Mouse (Mus musculus) right cerebral cortex, postnatal 14 days (tissue): ENCODE results near the gene Ocln.

Experiments used
- DNase-seq: peaks from one replicate; pipeline ENCODE4 v3.0.0; 2022

Gene Ocln

DNA sequence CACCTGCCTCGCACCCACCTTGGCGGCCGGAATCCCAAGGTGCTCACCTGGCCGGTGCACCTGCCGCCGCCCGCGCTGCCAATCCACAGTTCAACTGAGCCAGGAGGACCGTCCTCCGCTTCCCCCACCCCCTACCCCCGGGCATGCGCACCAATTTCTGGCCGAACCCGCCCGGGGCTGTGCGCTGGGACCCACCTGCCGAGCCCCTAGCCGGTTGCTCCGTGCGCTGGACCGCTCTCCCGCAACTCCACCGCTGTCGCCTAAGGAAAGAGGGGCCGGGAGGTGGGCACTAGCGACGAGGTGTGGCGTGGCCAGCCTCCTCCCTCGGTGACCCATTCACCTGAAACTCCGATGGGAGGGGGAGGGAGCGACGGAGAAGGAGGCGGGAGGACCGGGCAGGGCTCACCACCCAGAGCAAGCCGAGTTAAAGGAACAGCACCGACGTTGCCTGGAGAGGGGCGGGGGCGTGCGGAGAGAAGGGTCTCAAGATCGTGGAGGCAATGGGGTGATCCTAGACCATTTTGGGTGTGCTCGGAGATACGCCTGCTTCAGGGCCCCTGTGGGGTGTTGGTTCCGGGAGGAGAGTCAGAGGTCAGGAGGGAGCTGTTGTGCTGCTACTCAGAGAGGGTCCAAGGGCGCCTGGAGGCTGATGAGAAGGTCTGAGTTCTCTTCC is at the start of gene Ocln:
Gene Ocln, minus strand, starts transcription at position 350 of the 673 bp plus-strand sequence.
- peak; percentile 17 for DNase-seq

DNA sequence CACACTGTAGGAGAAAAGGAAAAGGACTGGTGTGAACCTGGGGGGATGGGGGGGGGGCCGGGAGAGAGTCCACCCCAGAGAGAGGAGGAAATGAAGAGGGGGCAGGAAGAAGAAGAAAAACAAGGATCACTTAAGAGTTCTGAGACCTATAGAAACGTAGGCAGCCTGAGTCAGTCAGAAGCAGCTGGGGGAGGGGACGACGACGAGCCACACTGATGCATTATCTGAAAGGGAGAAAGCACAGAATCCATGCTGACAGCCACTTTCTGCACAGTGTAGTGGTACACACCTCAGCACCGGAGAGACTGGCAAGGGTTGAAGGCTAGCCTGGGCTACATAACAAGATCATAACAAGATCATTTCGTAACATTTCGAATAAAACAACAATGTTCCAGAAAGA is 48.5 kb upstream of the Ocln start:
- DNase-seq, result no peak

DNA sequence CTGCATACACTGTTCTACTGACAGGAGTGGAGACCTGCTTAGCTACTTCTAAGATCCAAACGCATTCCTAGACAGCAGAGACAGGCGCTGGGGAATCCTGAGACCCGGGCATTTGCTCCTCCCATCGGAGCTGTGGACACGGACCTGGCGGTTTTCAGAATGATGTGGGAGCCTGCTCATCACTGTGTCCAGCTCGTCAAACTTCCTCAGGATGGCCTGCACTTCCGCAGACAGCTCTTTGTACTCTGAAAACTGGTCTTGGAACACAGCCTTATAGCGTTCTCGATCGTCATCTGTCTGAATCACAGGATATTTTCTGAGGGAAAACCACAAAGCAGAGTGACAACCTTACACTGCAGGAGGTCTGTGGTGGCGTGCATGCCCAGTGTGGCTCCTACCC is 47.8 kb upstream of the Ocln start:
- no peak for DNase-seq

DNA sequence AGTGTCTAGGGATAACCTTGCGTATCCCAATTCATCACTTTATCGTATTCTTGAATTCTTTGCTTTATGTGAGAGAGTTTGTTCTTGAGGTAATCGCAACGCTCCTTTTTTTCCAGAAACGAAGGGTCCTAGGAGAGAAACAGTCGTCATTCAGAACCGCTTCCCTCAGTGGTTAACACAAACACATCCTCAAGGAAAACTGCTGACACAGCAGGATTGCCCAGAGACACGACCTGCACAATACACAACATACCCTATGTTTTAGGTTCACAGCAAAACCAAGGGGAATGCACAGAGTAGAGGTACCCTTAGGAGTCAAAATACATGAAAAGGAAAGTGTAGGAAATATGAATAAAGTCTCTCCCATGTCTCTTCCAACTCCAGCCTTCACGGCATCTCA is 44.8 kb upstream of the Ocln start:
- DNase-seq, result no peak

DNA sequence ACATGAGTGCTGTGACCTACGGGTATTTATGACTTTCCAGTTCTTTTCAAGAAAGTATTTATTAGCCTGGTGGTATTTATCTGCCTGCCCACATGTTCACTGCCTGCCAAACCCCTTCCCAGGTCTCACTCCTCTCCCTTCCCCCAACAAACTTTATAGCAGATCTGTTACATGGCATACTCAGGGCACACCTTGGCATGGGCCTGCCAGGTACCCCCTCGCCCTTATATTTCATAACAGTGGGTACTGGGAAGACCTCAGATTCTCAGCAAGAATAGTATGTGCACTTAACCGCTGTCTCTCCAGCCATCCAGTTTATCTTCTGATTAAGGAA is 43.0 kb upstream of the Ocln start:
- DNase-seq, result no peak

DNA sequence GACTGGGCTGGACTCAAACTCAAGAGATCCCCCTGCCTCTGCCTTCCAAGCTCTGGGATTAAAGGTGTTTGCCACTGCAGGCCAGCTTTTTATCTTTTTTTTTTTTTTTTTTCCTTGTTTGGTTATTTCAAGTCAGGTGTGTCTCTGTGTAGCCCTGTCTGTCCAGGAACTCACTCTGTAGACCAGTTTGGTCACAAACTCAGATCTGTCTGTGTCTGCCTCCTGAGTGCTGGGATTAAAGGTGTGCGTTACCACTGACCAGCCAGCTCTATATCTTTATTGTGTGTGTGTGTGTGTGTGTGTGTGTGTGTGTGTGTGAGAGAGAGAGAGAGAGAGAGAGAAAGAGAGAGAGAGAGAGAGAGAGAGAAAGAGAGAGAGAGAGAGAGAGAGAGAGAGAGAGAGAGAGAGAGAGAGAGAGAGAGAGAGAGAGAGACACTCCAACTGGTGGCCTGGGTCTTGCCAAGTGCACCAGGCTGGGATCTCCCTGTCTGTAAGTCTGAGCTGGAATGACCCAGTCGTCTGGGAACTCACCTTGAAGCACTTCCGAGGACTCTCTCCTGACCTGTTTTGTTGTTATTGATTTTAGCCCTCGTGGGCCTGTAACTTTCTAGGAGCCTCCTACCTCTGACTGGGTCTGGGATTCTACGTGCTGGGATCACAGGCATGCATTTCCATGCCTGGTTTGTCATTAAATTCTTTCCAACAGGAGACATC is 42.5 kb upstream of the Ocln start:
- DNase-seq, result no peak

DNA sequence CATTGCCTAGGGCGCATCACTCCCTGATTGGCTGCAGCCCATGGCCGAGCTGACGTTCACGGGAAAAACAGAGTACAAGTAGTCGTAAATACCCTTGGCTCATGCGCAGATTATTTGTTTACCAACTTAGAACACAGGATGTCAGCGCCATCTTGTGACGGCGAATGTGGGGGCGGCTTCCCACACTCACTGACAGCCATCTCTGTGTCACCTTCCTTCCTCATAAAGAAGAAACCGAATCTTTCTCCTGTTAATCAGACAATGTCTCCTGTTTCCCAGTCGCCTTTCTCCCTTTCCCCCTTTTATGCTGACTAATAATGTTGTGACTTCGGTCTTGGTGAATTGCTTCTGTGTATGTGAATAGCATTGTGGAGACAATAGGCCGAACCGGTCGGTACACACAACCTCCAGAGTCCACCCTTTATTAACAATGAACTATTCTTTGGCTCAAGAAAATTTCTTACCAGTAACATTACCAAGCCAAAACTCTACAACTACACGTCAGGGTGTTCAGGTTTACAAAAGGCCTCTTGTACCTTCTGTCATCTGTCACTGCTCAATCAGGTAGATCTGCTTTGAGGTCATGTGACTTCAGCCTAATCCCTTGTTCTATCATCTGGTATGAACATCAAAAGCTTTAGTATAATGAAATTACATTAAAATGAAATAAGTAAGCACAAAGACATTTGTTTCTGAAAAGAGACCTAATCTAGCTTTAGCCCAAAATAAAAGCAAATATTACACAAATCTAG is 41.7 kb upstream of the Ocln start:
- DNase-seq, result no peak

DNA sequence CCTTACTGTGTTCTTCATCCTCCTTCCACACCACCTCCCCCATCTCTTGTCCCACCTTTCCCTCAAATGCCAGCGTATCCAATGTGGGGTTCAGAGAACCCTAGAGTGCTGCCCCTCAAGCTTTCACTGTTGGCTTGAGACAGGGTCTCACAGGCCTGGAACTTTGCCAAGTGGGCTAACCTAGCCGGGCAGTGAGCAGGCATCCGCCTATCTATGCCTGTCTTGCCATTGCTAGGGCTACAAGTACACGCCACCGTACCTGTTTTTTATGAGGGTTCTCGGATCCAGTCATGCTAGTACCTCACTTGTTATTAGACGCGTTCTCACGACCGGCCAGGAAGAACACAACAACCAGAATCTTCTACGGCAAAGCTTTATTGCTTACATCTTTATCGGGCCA is 36.1 kb upstream of the Ocln start:
- DNase-seq, result no peak

DNA sequence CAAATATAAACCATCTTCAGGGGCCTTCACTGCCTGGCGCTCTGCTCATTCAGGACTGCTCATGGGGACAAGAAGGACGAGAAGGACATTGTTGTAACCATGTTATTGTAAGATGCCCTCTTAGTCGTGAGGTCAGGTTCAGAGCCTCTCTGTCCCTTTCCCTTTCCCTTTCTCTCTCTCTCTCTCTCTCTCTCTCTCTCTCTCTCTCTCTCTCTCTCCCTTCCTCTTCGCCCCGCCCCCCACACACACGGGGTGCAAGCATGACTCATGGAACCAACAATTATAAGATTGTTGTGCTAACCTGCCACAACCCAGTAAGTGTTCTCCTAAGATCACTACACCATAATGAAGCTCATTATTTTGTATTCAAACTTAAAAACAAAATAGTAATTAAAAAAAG is 29.6 kb upstream of the Ocln start:
- no peak for DNase-seq

DNA sequence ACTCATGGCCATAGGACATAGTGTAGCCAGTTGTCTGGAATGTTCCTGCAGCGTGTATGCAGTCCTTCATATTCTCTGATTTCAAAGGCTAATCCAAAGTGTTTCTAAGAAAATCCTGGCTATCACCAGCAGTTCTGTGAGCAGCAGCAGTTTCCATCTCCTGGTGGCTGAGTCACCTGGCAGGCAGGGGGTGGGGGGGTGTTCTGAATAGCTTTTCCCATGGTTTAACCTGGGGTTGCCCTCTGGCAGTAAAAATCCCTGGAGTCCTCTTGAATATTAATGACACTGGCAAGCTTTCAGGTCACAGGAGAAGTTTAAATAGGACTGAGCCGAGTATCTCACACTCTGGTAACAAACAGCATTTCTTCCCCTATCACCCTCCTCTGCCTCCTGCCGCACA is 29.2 kb upstream of the Ocln start:
- DNase-seq, result no peak

DNA sequence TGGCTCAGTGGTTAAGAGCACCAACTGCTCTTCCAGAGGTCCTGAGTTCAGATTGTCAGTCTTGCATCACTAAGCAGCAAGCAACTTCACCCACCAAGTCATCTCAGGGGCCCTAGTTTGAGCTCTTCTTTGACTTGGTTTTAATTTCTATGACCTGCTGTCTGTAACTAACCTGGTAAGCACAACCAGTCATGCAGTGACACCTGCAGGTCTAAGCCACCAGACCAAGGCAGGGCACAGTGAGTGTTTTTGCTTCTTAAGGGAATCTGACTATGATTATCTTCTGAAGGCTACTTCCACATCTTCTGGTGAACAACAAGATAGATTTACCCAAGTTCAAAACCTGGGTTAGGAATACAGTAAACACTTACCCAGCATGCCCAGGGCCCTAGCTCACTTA is 27.4 kb upstream of the Ocln start:
- DNase-seq, result no peak

DNA sequence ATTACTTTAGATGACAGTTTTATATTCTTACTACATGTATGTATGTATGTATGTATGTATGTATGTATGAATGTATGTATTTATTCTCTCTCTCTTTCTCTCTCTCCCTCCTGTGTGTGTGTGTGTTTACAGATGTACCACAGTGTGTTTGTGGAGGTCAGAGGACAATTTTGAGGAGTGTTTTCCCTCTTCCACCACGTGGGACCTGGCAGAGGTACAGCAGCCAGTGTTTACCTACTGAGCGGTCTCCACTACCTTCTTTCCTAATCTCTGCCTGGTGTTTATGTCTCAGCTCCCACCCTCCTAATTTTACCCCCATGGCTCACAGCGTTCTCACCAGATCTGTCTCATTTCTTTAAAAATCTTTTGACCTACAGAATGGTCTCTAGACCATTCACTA is 26.7 kb upstream of the Ocln start:
- no peak for DNase-seq

DNA sequence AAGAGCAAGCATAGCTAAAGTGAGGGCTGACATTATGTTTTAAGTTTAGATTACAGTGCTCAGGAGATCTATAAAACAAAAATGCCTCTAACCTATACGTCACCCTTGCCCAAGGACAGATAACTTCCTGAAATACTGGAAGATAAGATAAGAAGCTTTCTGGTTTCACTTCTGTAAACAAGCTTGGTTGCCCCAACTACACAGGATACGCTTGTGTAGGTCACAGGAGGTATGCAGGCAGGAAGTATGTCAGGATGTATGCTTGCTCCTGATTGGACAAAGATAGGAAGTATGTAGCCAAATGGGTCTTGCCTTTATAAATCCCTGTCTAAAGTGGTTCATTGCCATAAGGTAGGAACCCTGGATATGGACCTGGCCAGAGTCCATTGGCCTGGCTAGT is 23.4 kb upstream of the Ocln start:
- no peak for DNase-seq

DNA sequence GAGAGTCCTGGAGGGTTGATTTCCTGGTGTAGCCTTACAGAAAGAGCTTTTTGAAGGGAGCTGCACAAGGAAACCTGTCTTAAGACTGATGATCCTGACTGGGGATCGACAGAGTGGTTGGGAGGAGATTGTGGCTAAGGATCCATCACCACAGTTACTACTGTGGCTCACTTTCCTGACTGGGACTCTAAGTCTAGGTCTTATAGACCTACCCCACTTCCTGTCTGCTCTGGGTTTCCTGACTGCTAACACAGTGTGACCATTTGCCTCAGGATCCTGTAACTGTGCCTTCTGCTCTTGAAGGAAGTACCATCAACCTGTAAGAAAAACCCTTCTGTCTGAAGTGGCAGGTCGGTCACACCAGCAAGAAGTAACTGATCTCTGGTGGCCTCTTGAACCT is 18.2 kb upstream of the Ocln start:
- no peak for DNase-seq

DNA sequence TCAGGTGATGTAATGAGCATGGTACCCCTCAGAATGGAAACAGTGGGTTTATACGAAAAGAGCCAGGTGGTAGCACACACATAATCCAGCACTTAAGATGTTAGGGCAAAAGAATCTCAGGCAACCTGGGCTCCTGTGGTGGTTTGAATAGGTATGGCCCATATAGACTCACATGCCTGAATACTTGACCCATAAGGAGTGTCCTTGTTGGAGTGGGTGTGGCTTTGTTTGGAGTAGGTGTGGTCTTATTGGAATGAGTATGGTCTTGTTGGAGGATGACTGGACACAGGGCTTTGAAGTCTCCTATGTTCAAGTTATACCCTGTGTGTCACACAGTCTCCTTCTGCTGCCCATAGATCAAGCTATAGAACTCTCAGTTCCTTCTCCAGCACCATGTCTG is 15.8 kb upstream of the Ocln start:
- DNase-seq, result no peak

DNA sequence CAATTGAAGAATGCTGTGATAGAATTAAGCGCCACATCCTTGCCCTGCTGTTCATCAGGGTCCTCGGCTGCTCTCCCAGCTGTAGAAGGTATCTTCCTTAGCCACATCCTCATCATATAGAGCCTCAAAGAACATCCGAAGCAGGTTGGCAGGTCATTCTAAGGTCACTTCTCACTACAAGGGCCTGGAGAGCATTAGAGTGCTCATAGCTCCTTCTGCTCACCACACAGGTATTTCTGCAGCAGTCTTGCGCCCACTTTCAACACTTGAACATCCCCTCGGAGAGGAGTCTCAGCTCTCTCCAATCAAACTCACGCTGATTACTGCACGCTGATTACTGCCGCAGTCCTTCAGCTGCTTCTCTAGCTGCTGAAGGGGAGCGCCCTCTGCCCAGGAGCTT is 6.9 kb upstream of the Ocln start:
- no peak for DNase-seq

DNA sequence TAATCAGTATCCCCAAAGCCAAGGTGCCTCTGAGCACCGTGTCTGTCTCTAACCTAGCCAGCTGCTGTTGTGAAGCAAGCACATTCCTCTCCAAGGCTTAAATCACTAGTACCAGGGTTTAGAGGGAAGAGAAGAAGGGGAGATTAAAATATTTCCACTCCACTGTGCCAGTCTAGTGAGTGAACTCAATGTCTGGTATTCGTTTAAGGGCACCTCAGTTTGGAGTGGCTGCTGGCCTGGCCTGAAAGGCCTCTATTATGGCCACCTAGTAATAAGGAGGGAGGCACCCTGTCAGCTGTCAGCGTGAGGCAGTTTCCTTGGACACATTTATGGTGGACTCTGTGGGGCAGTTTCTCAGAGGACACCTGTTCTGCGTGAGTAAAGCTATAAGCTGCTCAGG is 4.5 kb upstream of the Ocln start:
- DNase-seq, result no peak

DNA sequence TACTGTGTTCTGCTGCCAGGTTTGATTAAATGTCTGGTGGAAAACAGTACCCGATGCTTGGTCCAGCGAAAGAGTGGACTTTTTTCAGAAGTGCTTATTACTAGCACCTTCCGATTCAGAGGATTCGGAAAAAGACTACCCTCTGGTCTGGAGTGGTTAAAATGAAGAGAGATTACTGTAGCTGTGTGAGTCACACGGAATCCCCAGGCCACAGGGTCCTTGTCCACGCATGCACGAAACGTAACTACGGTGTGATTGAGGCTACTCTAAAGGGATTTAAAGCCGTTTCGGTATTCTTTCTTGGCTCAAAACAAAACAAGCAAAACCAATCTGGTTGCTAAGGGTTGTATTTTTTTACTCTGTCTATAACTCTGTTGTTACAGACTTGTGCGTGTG is 522 bp upstream of the Ocln start:
- no peak for DNase-seq

DNA sequence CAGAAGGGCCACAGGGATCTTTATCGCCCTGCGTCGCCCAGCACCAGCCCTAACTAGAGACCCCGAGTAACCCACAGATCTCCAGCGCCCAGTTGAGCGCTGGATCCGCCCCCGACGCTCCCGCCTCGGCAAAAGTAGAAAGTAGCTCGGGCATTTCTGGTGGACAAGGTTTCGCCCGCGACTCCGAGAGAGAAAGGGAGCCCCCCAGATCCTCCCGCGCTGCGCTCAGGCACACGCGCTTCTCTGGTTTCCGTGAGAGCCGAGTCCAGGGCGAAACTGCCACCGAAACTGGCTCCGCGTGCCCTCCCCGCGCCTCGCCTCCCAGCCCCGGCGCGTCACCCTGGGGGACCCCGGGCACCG is 529 bp downstream of the Ocln start:
- peak; percentile 15 for DNase-seq

DNA sequence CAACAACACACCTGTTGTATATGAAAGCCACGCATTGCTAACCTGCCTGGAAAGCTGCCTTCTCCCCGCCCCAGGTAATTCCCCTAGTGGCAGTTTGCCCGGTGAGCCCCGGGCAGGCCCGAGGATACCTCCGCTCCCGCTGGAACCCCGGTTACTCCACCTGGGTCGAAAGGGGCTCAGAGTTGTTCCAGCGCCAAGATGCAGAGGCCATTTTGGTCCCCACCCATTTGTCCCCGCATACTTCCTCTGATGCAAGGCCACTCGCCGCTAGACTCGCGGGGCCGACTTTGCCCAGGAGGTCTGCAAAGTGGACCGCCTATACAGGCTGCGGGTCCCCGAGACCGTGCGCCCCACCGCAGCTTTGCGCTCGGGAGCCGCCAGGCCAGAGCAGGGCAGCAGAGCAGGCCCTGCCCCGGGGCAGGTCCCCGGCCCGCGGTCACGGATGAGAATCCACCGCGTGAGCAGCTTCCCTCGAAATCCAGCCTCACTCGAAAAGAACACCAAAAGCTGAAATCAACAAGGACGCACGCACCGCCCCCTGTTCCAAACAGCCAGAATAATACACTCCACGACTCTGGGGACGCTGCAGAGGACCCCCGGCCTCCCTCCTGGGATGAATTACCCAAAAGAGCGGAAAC is 1.0 kb downstream of the Ocln start:
- DNase-seq, result peak; percentile 7

DNA sequence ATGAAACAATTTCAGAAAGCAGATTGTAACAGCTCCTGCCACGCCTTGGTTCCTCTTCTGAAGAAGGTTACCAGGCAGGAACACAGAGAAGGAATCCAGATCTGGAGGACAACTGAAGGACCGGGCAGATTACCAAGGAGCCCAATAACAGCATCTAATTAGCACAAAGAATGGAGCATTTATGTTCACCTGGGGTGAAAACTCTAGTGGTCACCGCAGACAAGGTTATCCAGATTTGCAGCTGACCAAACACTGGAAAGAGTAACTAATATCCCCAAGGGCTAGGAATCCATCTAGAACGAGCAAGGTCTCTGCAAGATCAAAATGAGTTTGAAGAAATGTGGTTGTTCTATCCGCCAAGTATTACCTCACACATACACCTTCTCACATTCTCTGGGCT is 5.2 kb downstream of the Ocln start:
- no peak for DNase-seq

DNA sequence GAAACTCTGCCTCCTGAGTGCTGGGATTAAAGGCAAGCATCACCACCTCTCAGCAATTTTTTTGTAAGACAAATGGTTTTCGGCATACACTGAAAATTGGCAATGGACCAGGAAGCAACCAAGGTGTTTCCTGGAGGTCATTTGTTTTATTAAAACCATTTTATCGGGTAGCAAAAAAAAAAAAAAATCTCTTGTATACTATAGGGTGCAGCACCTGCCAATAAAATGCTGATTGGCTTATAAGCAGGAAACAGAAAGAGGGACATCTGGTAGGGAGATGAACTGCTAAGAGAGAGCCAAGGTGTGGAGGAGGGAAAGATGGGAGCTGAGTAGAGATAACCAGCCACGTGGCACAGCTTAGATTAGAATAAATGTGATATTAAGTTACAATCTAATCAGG is 7.0 kb downstream of the Ocln start:
- no peak for DNase-seq

DNA sequence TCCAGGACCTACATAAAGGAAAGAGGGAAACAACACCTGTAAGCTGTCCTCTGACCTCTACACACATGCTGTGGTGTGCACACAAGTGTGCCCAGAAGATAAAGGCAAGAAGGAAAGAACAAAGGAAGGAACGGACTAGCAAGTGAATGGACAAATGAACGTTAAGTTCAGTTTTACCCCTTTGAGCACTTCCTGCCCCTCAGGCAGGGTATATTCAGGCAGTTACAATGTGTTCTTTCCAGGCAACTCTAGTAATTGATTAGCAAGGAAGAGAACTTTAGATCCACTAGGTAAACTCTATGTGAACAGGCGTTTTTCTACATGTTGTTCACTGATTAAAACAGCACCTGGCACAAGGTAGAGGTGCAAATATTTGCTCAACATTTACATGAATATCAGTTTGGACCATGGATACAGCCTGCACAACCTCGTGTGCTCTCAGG is 8.3 kb downstream of the Ocln start:
- DNase-seq, result no peak
